Comparison of ENCODE assay signal across 7 mouse cellular contexts in genomic region chr12:110484824-110485584, GRCm38 (mm10). TPM values are rescaled to one million over a fixed set of nuclear protein-coding genes. Genes with fewer than 3 reads are reported as not detected.
DNase-seq lines count a peak whose midpoint lies in the region; ATAC-seq and TF ChIP-seq lines count a peak whose summit lies in the region.

No protein-coding gene starts in this region.

- TF ChIP-seq CTCF in cortical plate, adult 2 months (IDR thresholded peaks at IDR 0.05; ENCODE audit: extremely low read depth, insufficient read depth, low read length), result no peak

- peaks cover 10% of the 10 kb centered on the region for H3K4me1 ChIP-seq in cortical plate, adult 2 months (ENCODE audit: control insufficient read depth, insufficient read depth, low read length)
- peaks cover 31% of the 10 kb centered on the region for H3K4me1 ChIP-seq in hindbrain, embryonic 14.5 days (replicated peaks; ENCODE audit: control insufficient read depth, insufficient read depth, low read length)
- peaks cover 23% of the 10 kb centered on the region for H3K4me1 ChIP-seq in midbrain, embryonic 11.5 days (ENCODE audit: control insufficient read depth, insufficient read depth, low read length)

- ATAC-seq in hindbrain, embryonic 14.5 days (ENCODE audit: low FRiP score), result peak; percentile 31; the same call in 1 of the 2 replicates
- ATAC-seq in midbrain, embryonic 11.5 days (ENCODE audit: low FRiP score), result peak; percentile 36

- H3K27me3 ChIP-seq in hindbrain, embryonic 14.5 days (ENCODE audit: control insufficient read depth, insufficient read depth, low read length), result no peaks in the 10 kb centered on the region
- H3K27me3 ChIP-seq in midbrain, embryonic 11.5 days (ENCODE audit: control insufficient read depth, insufficient read depth, low read length), result no peaks in the 10 kb centered on the region

- peak; percentile 37 for DNase-seq in retina, embryonic 14.5 days (ENCODE audit: low spot score)
- DNase-seq in retina, postnatal 1 day, result no peak
- no peak for DNase-seq in hindbrain, embryonic 14.5 days (ENCODE audit: low spot score)
- DNase-seq in midbrain, embryonic 11.5 days (ENCODE audit: low spot score, missing footprints), result peak; percentile 86
- DNase-seq in cerebellum, postnatal 4 days (ENCODE audit: low spot score in 2 of 2), result no peak
- DNase-seq in left cerebral cortex, postnatal 25 days (ENCODE audit: low spot score in 2 of 2), result no peak

- no peaks in the 10 kb centered on the region for H3K9me3 ChIP-seq in hindbrain, embryonic 14.5 days (ENCODE audit: control insufficient read depth, low read length)
- H3K9me3 ChIP-seq in midbrain, embryonic 11.5 days (ENCODE audit: control insufficient read depth, low read length), result no peaks in the 10 kb centered on the region

- intact Hi-C loops in left cerebral cortex, postnatal 25 days (cut with DNase I), result loop anchor here (2.0 kb wide), 1 partner anchor 34 kb away; no protein-coding TSS in a partner anchor

- peak overlapping the region; percentile 78 for H3K9ac ChIP-seq in hindbrain, embryonic 14.5 days
- H3K9ac ChIP-seq in midbrain, embryonic 11.5 days (ENCODE audit: low read length), result peak overlapping the region; percentile 83

- no peak for TF ChIP-seq POLR2A in cortical plate, adult 2 months (IDR thresholded peaks at IDR 0.05; ENCODE audit: extremely low read depth, insufficient read depth, low read length)

- peak overlapping the region; percentile 81 for H3K4me3 ChIP-seq in cortical plate, adult 2 months (ENCODE audit: insufficient read depth, low read length)
- peak overlapping the region; percentile 58 for H3K4me3 ChIP-seq in hindbrain, embryonic 14.5 days (replicated peaks; ENCODE audit: low read length)
- peak overlapping the region; percentile 48 for H3K4me3 ChIP-seq in midbrain, embryonic 11.5 days (ENCODE audit: low read depth, low read length)

- peak overlapping the region; percentile 82 for H3K4me2 ChIP-seq in hindbrain, embryonic 14.5 days (replicated peaks)
- H3K4me2 ChIP-seq in midbrain, embryonic 11.5 days, result peak overlapping the region; percentile 89

- WGBS in hindbrain, embryonic 14.5 days, result 2% methylated on average over 17 of the region's 17 CpGs
- 1% methylated on average over 17 of the region's 17 CpGs for WGBS in midbrain, embryonic 11.5 days

- no peaks in the 10 kb centered on the region for H3K36me3 ChIP-seq in hindbrain, embryonic 14.5 days (replicated peaks; ENCODE audit: control insufficient read depth, insufficient read depth)
- H3K36me3 ChIP-seq in midbrain, embryonic 11.5 days (ENCODE audit: control insufficient read depth, insufficient read depth, low read length), result no peaks in the 10 kb centered on the region

- H3K27ac ChIP-seq in cortical plate, adult 2 months (ENCODE audit: insufficient read depth, low read length), result peak overlapping the region; percentile 55
- H3K27ac ChIP-seq in hindbrain, embryonic 14.5 days, result peak overlapping the region; percentile 98
- peak overlapping the region; percentile 92 for H3K27ac ChIP-seq in midbrain, embryonic 11.5 days (ENCODE audit: low read depth, low read length)

RNA-seq across cellular contexts. Expression of gene Ppp2r5c, which starts 38.1 kb away (rescaled TPM):
- polyA plus RNA-seq in cortical plate, adult 2 months (2012; rRNA removed), result 193 and 198 TPM in 2 replicates
- 163 TPM in 2 replicates for polyA plus RNA-seq in hindbrain, embryonic 14.5 days (2014; fragmentation: Nextera tagmentation; extraction: Ambion mirVana)
- polyA plus RNA-seq in midbrain, embryonic 11.5 days (2014; fragmentation: Nextera tagmentation; extraction: Ambion mirVana), result 175 and 183 TPM in 2 replicates
- total RNA-seq in left cerebral cortex, postnatal 25 days (2021), result 100 to 1,000 TPM; 263 to 265 TPM

Comparison
In these comparisons a context has a peak if more than half of its experiments do, and no peak if none do; other contexts are left out.
1. DNase-seq: peak in retina, embryonic 14.5 days (single experiment) and midbrain, embryonic 11.5 days (single experiment); none in retina, postnatal 1 day (single experiment), hindbrain, embryonic 14.5 days (single experiment), cerebellum, postnatal 4 days (0 of 2) and left cerebral cortex, postnatal 25 days (0 of 2).
2. Peak in every context shown above with its lines, with median percentiles within 50 percentile points of each other: H3K27ac ChIP-seq and H3K4me3 ChIP-seq.